Mouse (Mus musculus) lung, postnatal 0 days (tissue): ENCODE measurements around the gene Cables2.

ENCODE experiments used
- CTCF ChIP-seq: IDR thresholded peaks from 2 replicates; pipeline ENCODE4 v1.5.1; 2016; ENCODE audit warnings: antibody characterized with exemption, mild to moderate bottlenecking
- EP300 ChIP-seq: IDR thresholded peaks from 2 replicates; pipeline ENCODE4 v1.6.1; 2016; ENCODE audit warnings: antibody characterized with exemption, mild to moderate bottlenecking, control low read depth

DNA sequence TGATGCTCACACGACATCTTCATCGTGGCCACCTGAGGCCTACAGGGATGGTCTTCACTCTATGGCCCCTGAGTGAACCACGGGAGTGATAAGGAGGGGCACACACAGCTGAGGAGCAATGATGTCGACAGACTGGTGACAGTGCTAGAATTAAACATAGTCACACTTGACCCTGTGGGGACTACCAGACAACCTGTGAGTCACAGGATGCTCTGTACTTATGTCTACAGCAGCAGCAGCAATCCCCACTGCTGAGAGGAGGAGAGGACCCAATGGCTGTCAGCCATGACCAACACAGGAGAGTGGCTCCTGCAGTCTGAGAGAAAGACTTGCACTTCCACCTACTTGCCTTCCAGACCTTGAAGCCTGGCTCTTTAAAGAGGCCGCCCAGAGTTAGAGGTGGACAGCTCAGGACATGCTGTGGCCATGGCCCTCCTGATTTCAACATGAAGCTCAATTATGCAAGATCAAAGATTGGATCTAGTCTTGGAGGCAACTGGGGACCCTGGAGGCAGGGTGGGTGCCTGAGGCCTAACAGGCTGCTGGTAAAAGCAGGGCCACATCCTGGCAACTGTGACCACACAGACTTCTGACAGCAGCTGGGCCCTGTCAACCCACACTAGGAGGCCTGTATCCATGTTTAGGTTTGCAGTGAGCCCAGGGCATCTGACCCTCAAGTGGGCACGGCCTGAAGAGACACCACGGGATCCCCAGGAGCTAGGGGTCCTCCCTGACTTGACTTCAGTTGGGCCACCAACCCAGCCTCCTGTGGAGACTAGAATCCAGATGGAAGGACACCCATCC is 40.0 kb downstream of the Cables2 start:
- TF ChIP-seq CTCF = no peak
- peak; percentile 29 for TF ChIP-seq EP300
